Mouse (Mus musculus) G1E (cell line): Measurements from ENCODE around the gene Rad9b. TPM values are rescaled to one million over a fixed set of nuclear protein-coding genes. Genes with fewer than 3 reads are reported as not detected.

ENCODE experiments used
- ATAC-seq: 2 replicates; pipeline ENCODE4 v1.8.0; 2016; ENCODE audit warnings: mild to moderate bottlenecking; ENCODE audit not compliant: insufficient number of reproducible peaks, poor library complexity, low FRiP score, severe bottlenecking; ENCODE audit errors: extremely low read depth
- DNase-seq: peaks from one replicate; pipeline ENCODE4 v3.0.0; 2012; ENCODE audit warnings: low spot score
- H3K27me3 ChIP-seq: 2 replicates; pipeline ENCODE4 v1.6.1; 2012; ENCODE audit warnings: mild to moderate bottlenecking, low read length, inconsistent platforms; ENCODE audit not compliant: insufficient read depth
- H3K36me3 ChIP-seq: replicated peaks from 2 replicates; pipeline ENCODE3; 2012; ENCODE audit warnings: mild to moderate bottlenecking, inconsistent platforms
- H3K4me1 ChIP-seq: 2 replicates; pipeline ENCODE4 v1.6.1; 2012; ENCODE audit warnings: low read depth, low read length, inconsistent platforms, mixed read lengths; ENCODE audit not compliant: insufficient read depth
- H3K4me3 ChIP-seq: 2 replicates; pipeline ENCODE4 v1.5.1; 2012; ENCODE audit warnings: low read depth, mild to moderate bottlenecking, inconsistent platforms, low read length, moderate library complexity, mixed read lengths
- H3K9me3 ChIP-seq: replicated peaks from 2 replicates; pipeline ENCODE4 v1.6.1; 2012; ENCODE audit warnings: inconsistent platforms
- CTCF ChIP-seq: IDR thresholded peaks from 2 replicates; pipeline ENCODE4 v1.5.1; 2012; ENCODE audit warnings: low read depth, low read length, inconsistent platforms, mixed read lengths
- GATA1 ChIP-seq: IDR thresholded peaks from 2 replicates; pipeline ENCODE4 v1.6.1; 2012; ENCODE audit warnings: borderline replicate concordance, low read length, inconsistent platforms, mixed read lengths
- GATA2 ChIP-seq: IDR thresholded peaks from 2 replicates; pipeline ENCODE4 v1.6.1; 2012; ENCODE audit warnings: low read depth, low read length, inconsistent platforms, borderline replicate concordance
- POLR2AphosphoS5 ChIP-seq: IDR thresholded peaks from 2 replicates; pipeline ENCODE4 v1.6.1; 2012; ENCODE audit warnings: low read depth, low read length, inconsistent platforms; ENCODE audit not compliant: insufficient replicate concordance
- TAL1 ChIP-seq: conservative IDR thresholded peaks from 2 replicates; pipeline ENCODE4 v1.6.1; 2012; ENCODE audit warnings: low read depth, low read length, inconsistent platforms, mixed read lengths
- polyA plus RNA-seq: library from polyadenylated mRNA; stranded (reverse); fragments of >175 nt; gene quantifications from 2 replicates; pipeline ENCODE4 v1.2.3, GENCODE M21; 2012
- total RNA-seq, 2 experiments: library from RNA; stranded (forward) in 1 of 2; stranded (reverse) in 1 of 2; fragments of 200-1000 nt in 1 of 2; fragments of >200 nt in 1 of 2; fragmentation: Nextera tagmentation in 1 of 2; gene quantifications; 2 replicates each; pipeline ENCODE4 v1.2.3; 2014 to 2017

Rad9b gene
- total and polyA plus RNA-seq, 3 experiments: 2.8 to 48.3 (median 17.3) TPM

DNA sequence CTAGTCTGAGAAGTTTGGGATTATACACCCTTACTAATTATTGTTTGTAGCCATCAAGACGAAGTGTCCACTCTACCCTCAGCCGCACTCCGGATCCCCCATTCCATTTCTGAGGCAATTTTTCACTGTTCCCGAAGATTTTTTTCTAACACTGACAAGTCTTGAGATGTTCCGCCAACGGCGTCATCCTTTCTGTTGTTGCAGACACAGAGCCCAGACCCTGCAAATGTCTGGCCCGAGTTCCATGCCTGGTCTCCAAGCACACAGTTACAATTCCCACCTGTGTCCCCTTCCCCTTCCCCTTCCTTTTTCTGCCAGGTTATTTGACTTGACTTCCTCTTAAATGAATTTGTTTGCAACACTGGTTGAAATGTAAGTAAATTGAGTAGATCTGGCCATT lies 45.8 kb upstream of the Rad9b start:
- peaks cover 96% of the 10 kb centered on the region for H3K36me3 ChIP-seq
- DNase-seq (no peak), ATAC-seq (no peak)
- TF ChIP-seq GATA1 (no peak), CTCF (no peak), GATA2 (no peak), POLR2AphosphoS5 (no peak), TAL1 (no peak)
- no peak overlapping the region for H3K4me3 ChIP-seq
- H3K27me3 ChIP-seq: no peaks in the 10 kb centered on the region
- H3K9me3 ChIP-seq: no peaks in the 10 kb centered on the region
- peaks cover 16% of the 10 kb centered on the region for H3K4me1 ChIP-seq

DNA sequence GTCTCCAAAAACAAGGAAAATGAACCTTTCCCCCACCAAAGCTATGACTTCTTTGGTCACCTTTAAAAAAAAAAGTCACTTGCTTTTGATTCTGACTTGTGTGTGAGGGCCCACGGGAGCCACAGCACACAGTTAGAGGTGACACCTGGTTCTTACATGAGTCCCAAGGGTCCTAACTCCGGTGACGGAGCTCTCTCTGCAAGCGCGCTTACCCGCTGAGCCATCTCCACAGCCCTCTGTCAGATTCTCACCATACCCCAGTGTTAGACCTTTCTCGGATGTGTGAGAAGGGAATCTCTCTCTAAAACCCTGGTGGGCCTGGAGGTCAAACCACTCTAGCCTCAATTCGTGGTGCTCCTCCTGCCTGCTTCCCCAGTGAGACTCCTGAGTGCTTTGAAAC lies 43.5 kb upstream of the Rad9b start:
- Histone ChIP-seq H3K27me3 (no peaks in the 10 kb centered on the region), H3K9me3 (no peaks in the 10 kb centered on the region), H3K36me3 (peaks cover 87% of the 10 kb centered on the region), H3K4me3 (no peak overlapping the region), H3K4me1 (peaks cover 30% of the 10 kb centered on the region)
- no peak for ATAC-seq
- DNase-seq: no peak
- TF ChIP-seq POLR2AphosphoS5: no peak
- TF ChIP-seq CTCF: no peak
- TF ChIP-seq GATA1: no peak
- TF ChIP-seq TAL1: no peak
- TF ChIP-seq GATA2: no peak

DNA sequence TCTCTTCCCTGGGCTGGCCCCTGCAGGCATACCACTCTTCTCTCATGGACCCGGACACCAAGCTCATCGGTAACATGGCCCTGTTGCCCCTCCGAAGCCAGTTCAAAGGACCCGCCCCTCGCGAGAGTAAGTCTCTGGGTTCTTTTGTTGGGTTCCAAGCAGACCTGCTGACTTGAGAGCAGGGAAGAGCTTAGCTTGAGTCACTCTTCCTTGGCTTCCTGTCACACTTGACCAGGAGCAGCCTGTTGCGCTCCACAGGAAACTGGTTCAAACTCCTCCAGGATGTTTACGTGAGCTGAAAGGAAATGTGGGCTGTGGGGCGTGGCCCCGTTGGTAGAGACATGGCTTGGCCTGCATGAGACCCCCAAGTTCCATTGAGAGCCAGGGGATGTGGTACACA lies 42.8 kb upstream of the Rad9b start:
- Histone ChIP-seq H3K4me3 (no peak overlapping the region), H3K27me3 (no peaks in the 10 kb centered on the region), H3K4me1 (peaks cover 34% of the 10 kb centered on the region), H3K9me3 (no peaks in the 10 kb centered on the region), H3K36me3 (peaks cover 80% of the 10 kb centered on the region)
- ATAC-seq: no peak
- no peak for DNase-seq
- no peak for TF ChIP-seq POLR2AphosphoS5
- TF ChIP-seq CTCF: no peak
- TF ChIP-seq TAL1: no peak
- no peak for TF ChIP-seq GATA1
- TF ChIP-seq GATA2: no peak

GRCm38 (mm10) chr5:122393887-122394286 lies 39.9 kb upstream of the Rad9b start:
- ATAC-seq (no peak; the same call in 1 of the 2 replicates), DNase-seq (no peak)
- H3K4me3 ChIP-seq: no peak overlapping the region
- H3K4me1 ChIP-seq: peaks cover 26% of the 10 kb centered on the region
- H3K36me3 ChIP-seq: peaks cover 67% of the 10 kb centered on the region
- H3K27me3 ChIP-seq: no peaks in the 10 kb centered on the region
- TF ChIP-seq CTCF (peak; percentile 69), GATA2 (no peak)
- H3K9me3 ChIP-seq: no peaks in the 10 kb centered on the region

GRCm38 (mm10) chr5:122392227-122393004 lies 38.4 kb upstream of the Rad9b start:
- Histone ChIP-seq H3K27me3 (no peaks in the 10 kb centered on the region), H3K9me3 (no peaks in the 10 kb centered on the region), H3K4me1 (peaks cover 23% of the 10 kb centered on the region), H3K4me3 (peak overlapping the region; percentile 94), H3K36me3 (peaks cover 53% of the 10 kb centered on the region)
- DNase-seq (peak; percentile 42), ATAC-seq (0 out of 2 replicates have a peak, but pooled peaks have one; percentile 8)
- no peak for TF ChIP-seq TAL1
- no peak for TF ChIP-seq GATA1

GRCm38 (mm10) chr5:122391786-122392180 lies 37.8 kb upstream of the Rad9b start, which contains the start of gene Arpc3:
Gene Arpc3 (plus strand): TSS chr5:122391878.
- peaks cover 47% of the 10 kb centered on the region for H3K36me3 ChIP-seq
- ATAC-seq (peak; percentile 89), DNase-seq (peak; percentile 71)
- H3K4me3 ChIP-seq: peak within 1 kb of the TSS; percentile 94
- H3K9me3 ChIP-seq: no peaks in the 10 kb centered on the region
- TF ChIP-seq POLR2AphosphoS5 (no peak), CTCF (peak; percentile 73)
- peaks cover 23% of the 10 kb centered on the region for H3K4me1 ChIP-seq
- H3K27me3 ChIP-seq: no peaks in the 10 kb centered on the region

DNA sequence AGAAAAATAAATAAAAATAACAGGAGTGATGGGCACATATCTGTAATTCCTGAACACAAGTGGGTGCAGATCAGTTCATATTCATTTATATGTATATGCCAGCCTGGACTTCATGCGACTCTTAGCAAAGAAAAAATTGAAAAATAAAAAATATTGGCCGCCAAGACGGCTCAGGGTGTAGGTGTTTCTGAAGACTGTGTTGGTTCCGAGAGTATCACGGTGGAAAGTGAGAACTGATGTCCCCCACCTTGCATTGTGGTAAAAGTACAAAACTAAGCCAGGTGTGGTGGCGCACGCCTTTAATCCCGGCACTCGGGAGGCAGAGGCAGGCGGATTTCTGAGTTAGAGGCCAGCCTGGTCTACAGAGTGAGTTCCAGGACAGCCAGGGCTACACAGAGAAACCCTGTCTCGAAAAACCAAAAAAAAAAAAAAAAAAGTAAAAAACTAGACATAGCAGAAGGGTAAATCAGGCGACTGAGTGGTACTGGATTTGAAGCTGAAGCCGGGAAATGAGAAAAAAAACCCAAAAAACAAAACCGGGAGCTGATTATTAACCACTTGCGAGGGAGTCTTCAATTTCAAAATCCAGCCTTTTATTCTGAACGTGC lies 37.2 kb upstream of the Rad9b start:
- TF ChIP-seq CTCF (no peak), TAL1 (no peak), POLR2AphosphoS5 (no peak), GATA1 (no peak), GATA2 (no peak)
- no peak for ATAC-seq
- Histone ChIP-seq H3K27me3 (no peaks in the 10 kb centered on the region), H3K9me3 (no peaks in the 10 kb centered on the region), H3K4me3 (peak overlapping the region; percentile 94; the same call in 1 of the 2 replicates), H3K36me3 (peaks cover 42% of the 10 kb centered on the region), H3K4me1 (peaks cover 23% of the 10 kb centered on the region)
- no peak for DNase-seq
